Mouse (Mus musculus) cerebellum, adult 2 months (tissue): Measurements from ENCODE around the gene Chst13. TPM values are rescaled to one million over a fixed set of nuclear protein-coding genes. Genes with fewer than 3 reads are reported as not detected.

Source experiments
- DNase-seq, 2 experiments: peaks; one replicate each; pipeline ENCODE4 v3.0.0; 2021
- H3K27ac ChIP-seq: fragments of 200-500 bp; 2 replicates; pipeline ENCODE4 v1.5.1; 2012; ENCODE audit warnings: low read length, control low read depth, inconsistent platforms; ENCODE audit not compliant: insufficient read depth
- H3K27me3 ChIP-seq: fragments of 200-500 bp; 2 replicates; pipeline ENCODE4 v1.6.1; 2012; ENCODE audit warnings: inconsistent platforms, mild to moderate bottlenecking, low read length, moderate library complexity; ENCODE audit not compliant: control insufficient read depth, insufficient read depth
- H3K4me1 ChIP-seq: fragments of 200-500 bp; 2 replicates; pipeline ENCODE4 v1.6.1; 2011; ENCODE audit warnings: low read length; ENCODE audit not compliant: control insufficient read depth, insufficient read depth
- H3K4me3 ChIP-seq: fragments of 200-500 bp; replicated peaks from 2 replicates; pipeline ENCODE3; 2011; ENCODE audit warnings: mild to moderate bottlenecking, low read depth, low read length, control low read depth; ENCODE audit not compliant: insufficient read depth
- CTCF ChIP-seq: fragments of 200-500 bp; IDR thresholded peaks from 2 replicates; pipeline ENCODE4 v1.5.1; 2011; ENCODE audit warnings: low read depth, mild to moderate bottlenecking, control low read depth, low read length, moderate library complexity, borderline replicate concordance; ENCODE audit not compliant: insufficient read depth
- POLR2A ChIP-seq: fragments of 200-500 bp; IDR thresholded peaks from 2 replicates; pipeline ENCODE4 v1.6.1; 2011; ENCODE audit warnings: low read length, control low read depth, borderline replicate concordance; ENCODE audit not compliant: insufficient read depth
- WGBS: fragments of 180-500 bp; shearing (Covaris S2); methylation state at CpG from one replicate; pipeline ENCODE4 v1.1.7; 2018; 5-methylcytosine and 5-hydroxymethylcytosine counted together
- polyA plus RNA-seq: library from polyadenylated mRNA; depleted of rRNA; stranded (reverse); fragments of >200 nt; gene quantifications from 2 replicates; pipeline ENCODE4 v1.2.3, GENCODE M21; 2012

The Chst13 gene
- polyA plus RNA-seq, 1 experiment = not detected

GRCm38 (mm10) chr6:90360024-90360781 lies 35.2 kb upstream of the Chst13 start:
- 8% methylated on average over 7 of the region's 7 CpGs for WGBS
- DNase-seq = peak in 1 of 2 experiments; percentile 24
- TF ChIP-seq POLR2A = no peak
- no peak for TF ChIP-seq CTCF
- H3K4me3 ChIP-seq = no peak overlapping the region
- no peaks in the 10 kb centered on the region for H3K27me3 ChIP-seq
- H3K4me1 ChIP-seq = no peaks in the 10 kb centered on the region
- H3K27ac ChIP-seq = no peak overlapping the region

DNA sequence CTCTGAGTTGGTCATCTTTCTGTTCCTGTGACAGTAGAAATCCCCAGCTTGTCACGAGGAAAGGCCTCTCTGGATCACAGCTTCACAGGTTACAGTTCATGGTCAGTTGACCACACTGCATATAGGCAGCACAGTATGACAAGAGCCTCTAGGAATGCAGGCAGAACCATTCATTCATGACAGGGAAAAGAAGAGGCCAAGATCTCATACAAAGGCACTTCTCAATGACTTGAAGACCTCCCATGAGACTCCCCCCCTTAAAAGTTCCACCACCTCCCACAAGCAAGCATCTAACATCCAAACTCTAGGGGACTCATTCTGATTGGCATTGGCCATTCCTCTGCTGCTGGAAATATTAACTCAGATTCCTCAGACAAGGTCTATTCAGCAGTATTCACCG lies 34.5 kb upstream of the Chst13 start:
- TF ChIP-seq CTCF = no peak
- no peak for TF ChIP-seq POLR2A
- no peaks in the 10 kb centered on the region for H3K4me1 ChIP-seq
- no peak for DNase-seq
- WGBS = 51% methylated on average over 2 of the region's 2 CpGs
- no peak overlapping the region for H3K27ac ChIP-seq
- H3K4me3 ChIP-seq = no peak overlapping the region
- no peaks in the 10 kb centered on the region for H3K27me3 ChIP-seq

DNA sequence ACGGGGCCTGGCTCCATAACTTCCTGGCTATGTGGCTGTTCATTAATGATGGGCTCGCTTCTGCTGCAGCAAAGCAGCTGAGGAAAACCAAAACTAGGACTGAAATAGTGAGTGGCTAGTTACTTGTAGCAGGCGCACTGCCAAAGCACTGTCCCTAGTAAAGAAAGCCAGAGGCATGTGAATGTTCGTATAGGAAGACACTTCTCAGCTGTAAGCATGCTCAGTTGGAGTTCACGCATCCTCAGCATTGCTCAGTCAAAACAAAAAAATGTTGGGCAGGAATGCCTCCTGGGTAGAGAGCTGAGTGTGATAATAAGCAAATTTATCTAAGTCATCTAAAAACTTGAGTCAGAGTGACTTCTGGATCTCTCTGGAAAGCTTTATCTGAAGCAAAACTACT lies 33.2 kb upstream of the Chst13 start:
- H3K27me3 ChIP-seq = no peaks in the 10 kb centered on the region
- no peak for DNase-seq
- TF ChIP-seq POLR2A (no peak), CTCF (no peak)
- H3K4me1 ChIP-seq = no peaks in the 10 kb centered on the region
- 74% methylated on average over 5 of the region's 5 CpGs for WGBS
- no peak overlapping the region for H3K27ac ChIP-seq
- no peak overlapping the region for H3K4me3 ChIP-seq

DNA sequence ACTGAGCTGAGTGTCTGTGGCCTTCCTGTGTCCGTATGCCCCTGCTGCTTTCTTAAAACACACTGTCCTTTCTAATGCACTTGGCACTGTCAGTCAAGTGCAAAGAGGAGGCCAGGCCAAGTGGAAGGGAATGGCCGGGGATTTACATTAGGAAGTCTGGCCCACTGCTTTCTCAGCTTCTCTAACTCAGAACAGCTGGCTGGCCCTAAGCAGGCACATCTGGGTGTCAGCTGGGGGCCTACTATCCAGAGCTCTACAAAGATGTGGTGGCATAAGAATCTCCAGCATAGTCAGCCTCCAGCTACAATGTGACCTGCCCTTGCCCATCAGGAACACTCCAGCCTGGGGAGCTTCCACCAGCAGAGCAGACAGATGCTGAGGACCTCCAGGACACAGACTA lies 25.0 kb upstream of the Chst13 start:
- no peak overlapping the region for H3K27ac ChIP-seq
- 37% methylated on average over 2 of the region's 2 CpGs for WGBS
- DNase-seq = no peak
- H3K4me1 ChIP-seq = no peaks in the 10 kb centered on the region
- no peak overlapping the region for H3K4me3 ChIP-seq
- no peak for TF ChIP-seq CTCF
- H3K27me3 ChIP-seq = no peaks in the 10 kb centered on the region

GRCm38 (mm10) chr6:90348500-90348899 lies 23.5 kb upstream of the Chst13 start:
- H3K4me3 ChIP-seq = no peak overlapping the region
- 83% methylated on average over 4 of the region's 4 CpGs for WGBS
- H3K27me3 ChIP-seq = no peaks in the 10 kb centered on the region
- H3K27ac ChIP-seq = no peak overlapping the region
- TF ChIP-seq CTCF (no peak), POLR2A (no peak)
- no peak for DNase-seq
- no peaks in the 10 kb centered on the region for H3K4me1 ChIP-seq

- peaks cover 5% of the 10 kb centered on the region for H3K4me1 ChIP-seq
- H3K4me3 ChIP-seq = no peak overlapping the region
- no peak overlapping the region for H3K27ac ChIP-seq
- TF ChIP-seq CTCF (no peak), POLR2A (no peak)
- no peaks in the 10 kb centered on the region for H3K27me3 ChIP-seq
- WGBS = 71% methylated on average over 4 of the region's 4 CpGs
- DNase-seq = no peak
Observed at GRCm38 (mm10) chr6:90347183-90347582, 22.2 kb upstream of the Chst13 start.

DNA sequence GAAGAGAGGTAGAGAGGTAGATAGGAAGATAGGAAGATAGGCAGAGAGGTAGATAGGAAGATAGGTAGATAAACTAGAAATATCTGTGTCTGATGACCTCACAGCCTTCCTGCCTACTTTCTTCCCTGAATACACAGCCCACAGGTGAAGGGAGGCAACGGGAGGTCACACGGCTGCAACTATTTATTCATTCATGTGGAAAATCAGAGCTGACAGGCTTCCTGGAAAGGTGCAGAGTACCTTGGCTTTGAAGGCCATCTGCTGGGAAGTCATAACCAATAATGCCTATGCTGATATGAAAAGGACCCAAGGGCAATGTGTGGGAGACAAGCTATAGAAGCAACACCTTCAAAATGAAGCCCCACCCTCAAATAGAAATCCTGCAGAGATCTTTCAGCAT lies 17.4 kb upstream of the Chst13 start:
- TF ChIP-seq POLR2A = no peak
- no peak for TF ChIP-seq CTCF
- peak; percentile 41 to 75 for DNase-seq
- no peak overlapping the region for H3K4me3 ChIP-seq
- 18% methylated on average over 2 of the region's 2 CpGs for WGBS
- H3K27ac ChIP-seq = no peak overlapping the region
- no peaks in the 10 kb centered on the region for H3K27me3 ChIP-seq
- peaks cover 5% of the 10 kb centered on the region for H3K4me1 ChIP-seq

DNA sequence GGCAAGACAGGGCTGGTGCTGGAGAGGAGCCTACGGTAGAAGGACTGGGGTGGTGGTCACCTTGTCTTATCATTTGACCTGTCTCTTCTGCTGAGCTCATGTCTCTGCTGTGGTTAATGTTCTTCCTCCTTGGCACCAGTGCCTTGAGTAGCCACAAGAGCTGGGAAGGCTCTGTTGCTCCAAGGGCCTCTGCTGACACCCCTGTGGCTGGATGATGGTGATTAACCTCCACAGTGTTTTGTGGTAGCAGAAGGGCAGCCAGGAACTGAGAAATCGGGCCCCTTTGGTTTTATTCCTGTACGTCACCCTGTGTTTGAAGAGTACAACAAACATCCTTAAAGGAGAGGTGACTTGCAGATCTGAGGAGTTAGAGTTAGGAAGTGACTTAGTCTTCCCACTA lies 9.3 kb upstream of the Chst13 start:
- Histone ChIP-seq H3K27ac (no peak overlapping the region), H3K4me1 (0 out of 2 replicates have a peak, but pooled peaks cover 6% of the 10 kb centered on the region), H3K4me3 (no peak overlapping the region), H3K27me3 (no peaks in the 10 kb centered on the region)
- DNase-seq = no peak
- WGBS = 87% methylated on average over 3 of the region's 3 CpGs
- no peak for TF ChIP-seq POLR2A
- TF ChIP-seq CTCF = no peak
